Mouse (Mus musculus) embryo, embryonic 9.5 days (tissue): ENCODE measurements at regions not wholly inside any gene's neighbourhood (a gene's known extent, or its start where the extent isn't known, plus 50 kb on each side); places are given as distances from the start of the nearest gene placed in this dataset.

Experiments used
- DNase-seq: peaks from one replicate; pipeline ENCODE4 v3.0.0-alpha.2; 2017; ENCODE audit errors: extremely low spot score

DNA sequence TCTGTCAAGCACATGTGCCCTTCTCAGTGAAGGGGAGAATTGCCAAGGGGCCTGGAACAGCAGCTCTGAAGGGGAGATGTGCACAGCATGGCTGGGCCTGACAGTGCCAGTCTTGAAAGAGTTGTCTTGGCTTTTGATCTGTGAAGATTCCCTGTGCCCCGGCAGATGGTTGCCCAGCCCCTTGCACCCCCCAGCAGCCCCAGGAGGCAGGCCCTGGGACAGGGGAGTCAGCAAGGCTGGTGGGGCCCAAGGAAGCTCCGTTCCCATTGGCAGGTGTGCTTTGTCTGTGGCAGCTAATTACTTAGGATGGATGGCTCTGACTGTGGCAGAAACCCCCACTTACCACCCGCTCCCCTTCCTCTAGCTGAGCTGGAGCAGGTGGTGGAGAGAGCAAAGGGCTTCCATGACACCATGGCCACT lies 58.6 kb downstream of the Tspan17 start:
- no peak for DNase-seq

DNA sequence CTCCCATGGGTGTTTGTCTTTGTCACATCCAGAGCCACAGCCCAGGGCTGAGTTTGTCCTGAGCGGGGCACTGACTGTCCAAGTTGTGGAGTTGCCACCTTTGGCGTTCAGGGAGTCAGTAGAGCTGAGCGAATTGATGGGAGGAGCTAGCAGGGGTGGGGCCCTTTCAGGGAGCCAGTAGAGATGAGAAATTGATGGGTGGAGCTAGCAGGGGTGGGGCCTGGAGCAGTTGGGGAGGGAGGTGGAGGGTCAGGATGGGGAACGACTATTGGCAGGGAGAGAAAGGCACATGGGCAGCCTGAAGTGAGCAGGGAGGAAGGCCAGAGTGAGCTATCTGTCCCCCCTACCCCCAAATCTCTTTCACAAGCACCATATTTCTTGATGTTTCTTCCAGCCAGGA lies 62.0 kb downstream of the Tspan17 start:
- no peak for DNase-seq

DNA sequence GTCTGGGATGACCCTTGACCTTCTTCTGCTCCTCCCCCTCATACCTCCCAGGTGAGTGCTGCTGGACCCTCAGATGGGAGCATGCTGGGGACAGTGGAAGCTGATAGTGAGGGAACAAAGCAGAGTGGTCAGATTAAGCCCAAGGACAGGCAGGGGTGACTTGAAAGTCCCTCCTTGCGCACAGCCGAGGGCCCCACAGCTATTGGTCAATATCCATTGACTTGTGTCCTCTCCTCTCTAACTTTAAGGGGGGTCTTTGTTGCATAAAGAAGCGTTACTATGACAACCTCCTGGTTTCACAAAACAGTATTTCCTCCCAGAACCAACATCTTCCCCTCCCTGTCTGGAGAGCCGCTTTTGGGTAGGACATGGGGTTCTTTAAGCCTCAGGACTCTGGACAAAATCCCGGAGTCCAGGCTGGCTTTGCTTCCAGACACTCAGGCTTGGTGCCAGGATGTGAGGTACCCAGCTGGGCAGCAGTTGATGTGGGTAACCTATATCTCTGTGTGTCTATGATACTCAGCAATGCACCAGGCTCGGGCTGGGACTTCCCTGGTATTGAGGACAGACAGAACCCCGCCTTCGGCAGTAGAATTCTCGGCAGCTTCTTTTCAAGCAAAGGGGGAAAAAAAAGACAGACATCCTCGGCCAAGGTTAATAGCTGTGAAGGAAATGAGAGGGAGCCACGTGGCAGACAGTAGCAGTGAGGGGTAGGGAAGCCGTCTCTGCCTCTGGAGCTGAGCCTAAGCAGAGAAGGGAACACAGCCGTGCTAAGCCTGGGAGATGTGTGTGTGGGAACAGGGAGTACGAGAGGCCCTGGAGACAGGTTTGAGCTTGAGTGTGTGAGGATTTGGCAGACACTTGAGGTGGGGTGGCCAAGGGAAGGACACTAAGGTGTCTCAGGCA lies 66.4 kb downstream of the Tspan17 start:
- no peak for DNase-seq

DNA sequence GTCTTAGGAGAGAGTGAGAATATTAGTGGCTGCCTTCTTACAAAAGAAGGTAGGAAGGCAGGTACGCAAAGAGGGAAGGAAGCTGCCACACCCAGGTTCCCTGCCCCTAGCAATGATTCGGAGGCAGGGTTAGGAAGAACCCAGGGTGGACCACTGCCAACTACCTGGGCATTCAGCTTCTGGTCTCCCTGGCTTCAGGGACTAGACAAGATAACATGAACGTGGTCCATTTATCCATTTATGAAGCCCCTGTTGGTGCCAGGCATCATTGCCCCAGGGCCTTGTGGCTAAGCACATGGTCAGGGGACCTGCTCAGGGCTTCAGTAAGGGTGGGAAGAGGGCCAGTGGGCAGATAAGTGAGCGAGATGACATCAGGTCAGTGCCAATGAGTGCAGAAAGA lies 73.8 kb downstream of the Tspan17 start:
- DNase-seq: no peak

DNA sequence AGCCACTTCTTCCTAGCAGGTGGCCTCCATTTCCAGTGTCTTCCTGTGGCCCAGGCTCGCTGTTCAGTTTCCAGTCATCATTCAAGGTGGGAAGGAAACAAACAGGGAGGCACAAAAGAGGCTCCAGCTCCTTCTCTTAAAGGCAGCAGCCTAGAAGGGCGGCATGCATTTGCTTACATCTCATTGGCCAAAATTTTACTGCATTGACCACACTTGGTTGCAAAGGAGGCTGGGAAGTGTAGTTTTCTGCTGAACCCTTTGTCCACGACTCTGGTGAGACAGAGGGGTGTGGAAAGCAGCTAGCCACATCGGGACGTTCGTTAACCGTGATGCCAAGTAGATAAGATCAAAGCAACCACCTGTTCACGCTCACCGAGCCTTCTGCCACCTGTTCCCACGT lies 74.9 kb downstream of the Tspan17 start:
- DNase-seq: no peak

DNA sequence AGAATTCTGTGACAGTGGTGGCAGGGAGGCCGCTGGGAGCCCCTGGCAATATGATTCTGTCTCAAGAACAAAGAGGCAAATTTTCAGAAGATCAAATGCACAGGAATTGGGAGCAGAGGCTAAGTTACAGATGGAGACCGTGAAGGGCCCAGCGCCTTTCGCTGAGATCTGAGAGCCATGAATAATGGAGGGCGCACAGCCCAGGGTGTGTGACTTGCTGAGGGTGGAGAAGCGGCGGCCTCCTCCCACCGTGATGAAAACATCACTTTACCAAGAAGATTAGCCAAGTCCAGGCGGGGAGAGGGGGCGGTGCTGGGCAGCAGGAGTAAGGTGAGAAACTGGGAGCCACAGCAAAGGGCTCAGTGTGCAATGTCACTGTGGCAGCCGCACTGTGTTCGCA lies 77.2 kb upstream of the Unc5a start:
- no peak for DNase-seq

DNA sequence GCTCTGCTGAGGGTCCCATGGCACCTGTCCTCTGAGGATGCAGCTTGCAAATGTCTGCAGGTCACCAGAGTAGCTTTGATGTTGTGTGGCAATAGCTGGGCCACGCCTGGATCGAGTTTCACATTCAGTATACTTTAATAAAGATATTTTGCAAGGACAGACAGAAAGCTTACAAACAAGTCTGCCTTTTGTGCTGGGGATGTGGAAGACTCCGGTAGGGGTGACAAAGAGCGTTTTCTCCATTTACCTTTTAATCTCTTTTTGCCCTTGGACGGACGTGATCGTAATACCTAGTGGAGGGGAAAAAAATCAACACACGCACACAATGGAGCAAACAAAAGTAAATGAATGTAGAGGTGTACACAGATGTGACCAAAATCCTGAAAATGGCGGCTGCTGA lies 75.3 kb upstream of the Unc5a start:
- DNase-seq: no peak

DNA sequence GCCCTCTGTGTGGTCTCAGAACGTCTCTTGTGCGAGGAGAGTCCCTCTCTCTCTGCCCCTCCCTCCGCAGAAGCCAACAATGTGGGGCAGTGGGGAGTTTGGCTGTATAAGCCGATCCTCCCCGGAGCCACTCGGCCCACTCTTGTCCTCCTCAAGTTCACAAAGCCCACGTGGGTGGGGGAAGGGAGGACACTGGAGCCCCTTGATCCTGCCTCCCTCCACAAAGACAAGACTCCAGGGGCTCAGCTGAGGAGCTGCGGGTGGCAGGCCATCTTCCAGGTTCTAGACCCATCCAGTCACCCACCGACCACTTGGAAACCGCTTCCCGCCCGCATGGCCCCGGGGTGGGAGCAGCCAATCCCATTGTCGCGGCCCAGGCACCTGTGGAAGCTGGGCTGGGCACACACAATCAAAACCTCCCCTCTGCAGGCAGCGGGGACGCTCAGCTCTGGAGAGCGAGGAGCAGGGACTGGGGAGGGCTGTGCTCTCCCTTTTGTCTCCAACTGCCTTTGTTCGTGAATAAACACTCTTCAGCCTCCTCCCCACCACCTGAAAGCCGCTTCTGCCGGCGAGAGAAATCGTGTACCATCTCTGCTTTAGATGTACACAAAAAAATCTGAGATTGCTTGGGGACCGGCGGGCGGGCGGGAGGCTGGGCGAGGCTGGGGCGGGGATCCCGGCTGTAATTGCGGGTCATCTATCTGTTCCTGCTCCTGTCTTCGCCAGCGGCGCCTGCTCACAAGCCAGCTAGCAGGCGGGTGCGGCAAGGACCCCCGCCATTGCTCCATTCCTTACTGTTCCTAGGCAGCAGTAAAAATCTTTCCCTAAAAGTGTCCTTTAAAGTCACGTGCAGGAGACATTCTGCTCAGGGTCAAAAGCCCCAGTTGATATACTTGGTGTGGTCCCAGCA lies 74.7 kb upstream of the Unc5a start:
- peak; percentile 64 for DNase-seq

DNA sequence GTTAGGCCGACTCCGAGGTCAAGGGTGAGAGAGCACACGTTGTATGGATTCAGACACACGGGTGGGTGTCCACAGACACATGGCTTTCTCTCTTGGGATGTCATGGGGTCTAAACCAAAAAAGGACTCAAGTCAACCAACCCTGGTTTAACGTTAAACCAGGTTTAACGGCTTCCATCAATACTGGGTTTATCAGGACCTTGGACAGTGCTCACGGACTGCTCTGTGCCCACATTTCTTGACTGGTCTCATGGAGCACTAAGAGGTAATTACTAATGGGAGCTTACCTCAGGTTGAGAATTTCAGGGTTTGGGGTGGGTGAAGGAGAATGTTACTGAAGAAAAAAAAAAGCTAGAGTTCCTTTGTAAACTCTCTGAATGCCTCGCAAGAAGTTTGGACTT lies 72.7 kb upstream of the Unc5a start:
- DNase-seq: peak; percentile 43

DNA sequence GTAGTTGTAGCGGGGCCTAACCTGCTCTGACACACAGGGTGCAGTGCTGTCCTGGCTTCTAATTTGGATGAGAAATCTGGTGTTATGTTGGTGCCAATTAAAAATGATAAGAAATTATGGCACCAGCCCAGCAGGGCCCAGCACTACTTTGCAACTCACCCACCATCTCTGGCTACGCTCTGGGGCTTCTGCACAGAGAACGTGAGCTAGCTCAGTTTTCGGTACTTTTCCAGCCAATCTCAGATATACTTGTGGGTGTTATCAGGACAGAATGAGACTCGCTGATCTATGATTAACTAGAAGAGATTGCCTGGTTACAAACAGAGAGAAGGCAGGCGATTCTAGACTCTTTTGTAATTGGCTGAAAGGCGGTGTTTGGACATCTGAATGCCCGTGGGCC lies 71.6 kb upstream of the Unc5a start:
- DNase-seq: no peak

DNA sequence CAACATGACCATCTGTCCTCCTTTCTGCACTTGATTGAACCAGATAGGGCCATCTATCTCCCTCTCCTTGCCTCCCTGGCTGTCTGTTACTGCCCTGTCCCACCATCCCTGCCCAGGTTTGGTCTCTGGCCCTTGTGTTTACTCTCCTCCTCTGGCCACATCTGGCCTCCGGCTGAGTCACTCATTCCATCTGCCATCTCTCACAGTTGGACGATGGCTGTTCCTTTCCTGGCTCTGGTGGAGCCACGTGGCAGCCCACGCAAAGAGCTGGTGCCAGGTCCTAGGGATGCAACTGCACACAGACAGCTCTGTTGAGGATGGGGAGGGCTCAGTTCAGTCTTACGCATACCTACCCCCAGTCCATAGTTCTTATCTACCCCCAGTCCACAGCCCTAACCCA lies 69.9 kb upstream of the Unc5a start:
- no peak for DNase-seq

DNA sequence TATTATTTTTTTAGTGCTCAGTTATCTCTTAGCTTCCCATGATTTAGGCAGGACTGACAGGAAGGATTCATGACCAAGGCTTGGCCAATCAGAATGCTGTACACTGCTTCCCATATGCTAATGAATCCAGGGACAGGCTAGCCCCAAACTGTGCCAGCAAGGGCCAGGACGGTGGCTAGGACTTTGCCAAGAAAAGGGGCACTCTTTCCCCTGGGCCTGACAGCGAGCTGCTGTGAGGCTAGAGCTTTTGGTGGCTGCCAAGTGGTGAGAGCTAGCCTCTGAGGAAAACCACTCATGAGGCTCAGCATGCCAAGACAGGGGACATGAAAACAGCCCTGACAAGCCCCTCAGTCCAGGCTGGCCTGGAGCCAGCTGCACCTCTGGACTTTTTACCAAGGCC lies 69.0 kb upstream of the Unc5a start:
- DNase-seq: no peak

DNA sequence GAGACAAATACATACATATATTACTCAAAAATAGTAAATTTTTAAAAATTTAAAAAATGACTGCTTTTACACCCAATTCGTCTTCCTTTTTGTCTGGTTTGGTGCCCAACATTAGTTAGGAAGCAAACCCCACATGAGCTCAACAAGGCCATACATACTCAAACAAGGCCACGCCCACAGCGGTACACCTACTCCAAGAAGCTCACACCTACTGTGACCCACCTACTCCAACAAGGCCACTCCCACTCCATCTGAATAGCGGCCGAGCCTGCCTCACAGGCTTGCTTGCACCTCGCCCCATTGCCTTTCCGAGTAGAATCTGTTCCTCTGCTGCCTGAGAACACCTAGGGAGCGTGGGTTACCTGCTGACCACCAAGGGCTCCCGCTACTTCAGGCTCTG lies 66.4 kb upstream of the Unc5a start:
- DNase-seq: no peak

DNA sequence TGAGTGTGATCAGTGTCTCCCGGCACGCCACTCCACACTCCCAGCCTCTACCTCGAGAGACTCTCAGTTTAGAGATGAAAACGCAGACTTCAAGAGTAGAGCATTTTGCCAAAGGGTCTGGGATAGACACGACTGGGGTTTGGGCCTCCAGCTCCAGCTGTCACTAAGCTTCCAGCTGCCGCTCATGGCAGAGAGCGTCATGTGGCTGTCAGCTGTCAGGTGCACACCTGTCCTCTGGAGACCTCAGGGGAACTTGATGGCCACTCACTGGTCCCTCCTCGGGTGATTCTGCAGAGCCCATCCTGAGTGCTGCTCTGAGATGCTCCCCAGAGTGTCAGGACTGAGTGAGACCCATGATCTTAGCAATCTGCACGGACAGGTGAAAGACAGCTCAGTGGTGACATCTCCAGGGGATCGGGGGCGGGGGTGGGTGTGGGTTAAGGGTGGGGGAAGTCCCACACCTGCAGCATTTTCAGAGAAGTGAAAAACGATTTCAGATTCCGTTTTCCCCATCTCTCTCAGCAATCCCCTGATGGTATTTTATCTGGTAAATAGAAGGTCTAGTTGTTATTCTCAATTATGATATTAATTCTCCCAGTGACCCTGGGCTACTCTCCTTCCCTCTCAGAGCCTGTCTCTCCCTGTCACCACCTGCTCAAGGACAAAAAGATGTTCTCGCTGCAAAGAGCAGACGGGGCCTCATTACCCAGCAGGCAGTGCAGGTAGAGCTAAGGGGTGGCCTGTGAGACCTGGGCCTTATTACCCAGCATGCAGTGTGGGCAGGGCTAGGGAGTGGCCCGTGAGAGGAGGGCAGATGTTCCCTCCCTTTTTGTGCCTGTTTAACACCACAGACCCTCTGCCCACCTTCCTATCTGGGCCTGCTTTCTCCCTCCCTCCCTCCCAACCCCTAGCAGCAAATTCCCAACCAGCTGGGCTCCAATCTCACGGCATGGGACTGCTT lies 65.2 kb upstream of the Unc5a start:
- DNase-seq: no peak

DNA sequence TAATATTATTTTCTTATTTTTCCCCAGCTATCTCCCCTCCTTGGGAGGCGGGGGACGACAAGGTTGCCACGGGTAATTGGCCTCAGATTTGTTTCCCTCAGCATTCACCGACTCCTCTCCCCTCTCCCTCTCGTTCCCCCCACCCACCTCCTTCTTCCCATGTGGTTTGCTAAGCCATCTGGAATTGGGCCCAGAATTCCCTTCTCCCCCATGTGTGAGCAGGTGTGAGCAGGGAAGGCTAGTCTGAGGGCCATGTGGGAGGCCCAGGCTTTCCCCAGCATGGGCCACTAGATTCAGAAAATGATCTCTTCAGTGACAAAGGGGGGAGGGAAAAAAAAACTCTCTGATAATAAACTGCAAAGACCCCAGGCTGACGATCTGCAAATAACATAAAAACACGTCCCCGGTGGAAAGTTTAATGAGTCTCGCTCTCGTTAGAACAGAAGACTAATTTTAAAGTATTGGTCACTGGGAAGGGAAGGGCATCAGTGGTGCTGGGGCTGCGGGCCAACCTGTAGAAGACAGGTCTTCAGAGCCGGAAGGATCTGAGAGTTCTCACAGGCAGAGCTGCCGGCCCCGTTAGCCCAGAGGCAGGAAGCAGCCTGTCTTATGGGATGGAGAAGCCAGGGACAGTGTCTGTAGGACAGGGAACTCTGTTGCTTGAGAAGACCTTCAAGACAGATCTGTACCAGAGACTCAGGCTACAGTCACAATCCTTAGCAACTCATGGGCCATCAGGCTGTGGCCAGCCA lies 64.3 kb upstream of the Unc5a start:
- DNase-seq: no peak

DNA sequence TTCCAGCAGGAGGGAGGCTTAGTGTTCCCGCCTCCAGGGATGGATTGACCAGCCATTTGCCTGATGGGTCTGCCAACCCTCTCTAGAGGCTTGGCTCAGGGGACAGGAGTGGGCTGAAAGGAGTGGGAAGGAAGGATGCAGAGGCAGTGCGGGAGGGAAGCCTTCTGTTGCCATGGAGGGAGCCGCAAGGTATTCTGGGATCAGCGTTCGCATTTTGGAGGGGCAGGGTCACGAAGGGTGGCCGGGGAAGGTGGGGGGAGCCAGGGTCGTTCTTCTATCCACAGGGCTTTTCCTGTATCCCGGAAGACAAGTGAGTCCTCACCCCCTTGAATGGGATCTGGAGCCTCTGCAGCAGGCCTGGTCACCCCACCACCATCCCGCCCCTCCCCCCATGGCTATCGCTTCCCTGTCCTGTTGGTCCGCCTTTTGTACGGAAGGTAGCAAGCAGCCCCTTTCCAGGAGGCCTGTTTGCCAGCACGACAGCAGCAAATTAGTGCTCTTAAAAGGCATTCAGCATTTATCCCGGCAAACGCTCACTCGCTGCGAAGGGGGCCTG lies 61.8 kb upstream of the Unc5a start:
- peak; percentile 55 for DNase-seq

DNA sequence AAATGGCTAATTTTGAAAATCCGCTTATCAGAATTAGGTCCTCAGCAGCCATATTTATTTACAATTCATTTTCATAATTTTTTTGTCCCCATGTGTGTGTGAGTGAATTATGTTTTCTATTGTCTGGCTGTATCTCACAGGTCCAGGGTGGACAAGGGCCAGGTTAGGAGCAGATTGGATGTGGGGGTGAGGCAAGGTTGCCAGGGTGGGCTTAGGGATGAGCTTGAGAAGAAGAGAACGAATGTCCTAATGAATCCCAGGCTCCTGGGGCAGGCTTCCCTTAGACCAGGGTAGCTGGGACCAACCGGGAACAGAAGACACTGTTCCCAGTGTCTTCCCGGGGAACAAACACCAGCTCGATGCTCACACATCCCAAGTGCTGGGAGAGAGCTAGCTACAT lies 61.2 kb upstream of the Unc5a start:
- no peak for DNase-seq

DNA sequence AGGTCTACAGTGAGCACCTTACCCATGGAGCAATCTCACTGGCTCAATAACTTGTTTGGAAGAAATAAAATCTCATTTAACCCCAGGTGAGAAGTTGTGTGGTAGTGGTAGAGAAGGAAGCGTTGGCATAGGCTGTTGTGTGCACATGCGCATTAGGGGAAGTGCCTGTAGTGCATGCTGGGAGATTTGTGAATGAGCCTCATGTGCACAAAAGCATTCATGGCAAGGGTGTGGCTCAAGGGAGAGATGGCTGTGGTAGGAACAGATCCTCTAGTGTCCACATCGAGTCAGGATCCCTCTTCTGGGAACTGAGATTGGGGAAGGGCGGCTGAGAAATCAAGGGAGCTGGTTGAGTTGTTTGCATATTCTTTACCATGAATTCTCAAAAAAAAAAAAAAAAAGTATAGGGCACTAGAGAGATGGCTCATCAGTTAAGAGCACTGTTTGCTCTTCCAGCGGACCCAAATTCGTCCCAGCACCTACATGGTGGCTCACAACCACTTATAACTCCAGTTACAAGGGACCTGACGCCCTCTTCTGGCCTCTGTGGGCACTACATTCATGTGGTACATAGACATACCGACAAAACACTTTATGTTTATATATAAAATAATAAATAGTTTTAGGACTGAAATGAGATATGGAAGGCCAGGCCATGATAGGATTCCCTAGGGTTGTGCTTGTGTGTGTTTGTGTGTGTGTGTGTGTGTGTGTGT lies 59.4 kb upstream of the Unc5a start:
- no peak for DNase-seq

DNA sequence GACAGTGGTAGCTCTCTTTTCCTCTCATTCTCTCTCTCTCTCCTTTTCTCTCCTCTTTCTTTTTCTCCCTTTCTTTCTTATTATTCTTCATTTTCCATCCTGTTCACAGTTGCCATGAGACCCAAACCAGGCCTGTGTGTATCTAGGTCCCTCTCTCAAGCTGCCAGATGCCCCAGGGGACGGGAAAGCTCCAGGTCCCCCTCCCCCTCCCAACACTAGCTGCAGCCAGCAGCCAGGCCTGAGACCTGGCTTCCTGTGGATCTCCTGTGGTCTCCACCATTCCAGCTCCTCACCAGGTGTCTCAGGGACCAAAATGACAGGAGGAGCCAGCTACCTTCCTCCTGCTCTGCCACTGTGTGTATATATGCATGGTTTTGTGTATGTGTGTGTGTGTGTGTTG lies 56.6 kb upstream of the Unc5a start:
- DNase-seq: no peak

DNA sequence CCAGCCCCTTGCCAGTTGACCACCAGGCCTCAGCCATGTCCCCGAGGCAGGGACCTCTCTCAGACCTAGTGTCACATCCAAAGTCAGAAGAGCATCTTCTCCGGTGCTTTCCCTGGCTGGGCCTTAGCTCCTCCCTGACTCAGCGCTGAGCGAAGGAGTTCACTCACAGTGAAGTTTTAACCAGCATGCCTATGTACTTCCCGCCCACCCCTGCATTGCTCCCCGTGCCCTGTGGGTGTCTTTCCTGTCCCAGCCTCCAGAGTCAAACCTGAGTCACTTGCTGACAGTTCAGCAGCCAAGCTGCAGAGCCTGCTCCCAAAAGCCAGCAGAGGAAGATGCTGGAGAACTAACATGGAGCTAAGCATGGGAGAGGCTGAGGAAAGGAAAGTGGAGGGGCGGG lies 55.6 kb upstream of the Unc5a start:
- DNase-seq: no peak
